Mouse (Mus musculus) intestine, embryonic 14.5 days (tissue): ENCODE data around the gene Gm3854. TPM values are rescaled to one million over a fixed set of nuclear protein-coding genes. Genes with fewer than 3 reads are reported as not detected.
A peak's percentile ranks its signal among the peaks of the same experiment; 100 is the strongest.
"Not testable (repeated sequence)": the region's sequence is repeated elsewhere in the genome, so short reads cannot be mapped to it uniquely, and the experiment has no call there.

Experiments used
- ATAC-seq: fragments of 200-750 bp; cut with Nextera tagmentation; replicated peaks from 2 replicates; pipeline ENCODE4 v1.8.0; 2017; ENCODE audit warnings: low read depth, moderate number of reproducible peaks, moderate TSS enrichment, moderate library complexity; ENCODE audit not compliant: low FRiP score, low TSS enrichment
- DNase-seq: peaks from one replicate; pipeline ENCODE4 v3.0.0-alpha.2; 2018; ENCODE audit warnings: low spot score
- H3K27ac ChIP-seq: fragments of 300-500 bp; sonication (generic); 2 replicates; pipeline ENCODE4 v1.5.1; 2014; ENCODE audit warnings: low read depth, mild to moderate bottlenecking, control low read depth
- H3K27me3 ChIP-seq: fragments of 300-500 bp; sonication (generic); replicated peaks from 2 replicates; pipeline ENCODE4 v1.6.1; 2014; ENCODE audit warnings: low read length, control low read depth; ENCODE audit not compliant: control insufficient read depth, insufficient read depth
- H3K36me3 ChIP-seq: fragments of 300-500 bp; sonication (generic); 2 replicates; pipeline ENCODE4 v1.6.1; 2014; ENCODE audit warnings: low read length, control low read depth; ENCODE audit not compliant: control insufficient read depth, insufficient read depth
- H3K4me1 ChIP-seq: fragments of 300-500 bp; sonication (generic); replicated peaks from 2 replicates; pipeline ENCODE4 v1.6.1; 2014; ENCODE audit warnings: low read length, control low read depth, mixed read lengths; ENCODE audit not compliant: control insufficient read depth, insufficient read depth
- H3K4me2 ChIP-seq: fragments of 300-500 bp; sonication (generic); 2 replicates; pipeline ENCODE4 v1.6.1; 2014; ENCODE audit warnings: low read length
- H3K4me3 ChIP-seq: fragments of 300-500 bp; sonication (generic); 2 replicates; pipeline ENCODE4 v1.5.1; 2014; ENCODE audit warnings: low read depth, low read length, control low read depth, mixed read lengths
- H3K9ac ChIP-seq: fragments of 300-500 bp; sonication (generic); 2 replicates; pipeline ENCODE4 v1.6.1; 2014; ENCODE audit warnings: mild to moderate bottlenecking, low read length
- H3K9me3 ChIP-seq: fragments of 300-500 bp; sonication (generic); 2 replicates; pipeline ENCODE4 v1.6.1; 2016; ENCODE audit warnings: low read length, control low read depth; ENCODE audit not compliant: control insufficient read depth
- WGBS: fragments of 180-500 bp; shearing (Covaris S2); extraction: QIAGEN DNeasy Blood & Tissue Kit; methylation state at CpG from one replicate; pipeline ENCODE4 v1.1.7; 2014; 5-methylcytosine and 5-hydroxymethylcytosine counted together
- polyA plus RNA-seq: library from polyadenylated mRNA; unstranded; fragments of >200 nt; fragmentation: Nextera tagmentation; extraction: Ambion mirVana; gene quantifications from 2 replicates; pipeline ENCODE4 v1.2.1, GENCODE M21; 2014

The Gm3854 gene
- 1.5 and 2.1 TPM in 2 replicates for polyA plus RNA-seq

DNA sequence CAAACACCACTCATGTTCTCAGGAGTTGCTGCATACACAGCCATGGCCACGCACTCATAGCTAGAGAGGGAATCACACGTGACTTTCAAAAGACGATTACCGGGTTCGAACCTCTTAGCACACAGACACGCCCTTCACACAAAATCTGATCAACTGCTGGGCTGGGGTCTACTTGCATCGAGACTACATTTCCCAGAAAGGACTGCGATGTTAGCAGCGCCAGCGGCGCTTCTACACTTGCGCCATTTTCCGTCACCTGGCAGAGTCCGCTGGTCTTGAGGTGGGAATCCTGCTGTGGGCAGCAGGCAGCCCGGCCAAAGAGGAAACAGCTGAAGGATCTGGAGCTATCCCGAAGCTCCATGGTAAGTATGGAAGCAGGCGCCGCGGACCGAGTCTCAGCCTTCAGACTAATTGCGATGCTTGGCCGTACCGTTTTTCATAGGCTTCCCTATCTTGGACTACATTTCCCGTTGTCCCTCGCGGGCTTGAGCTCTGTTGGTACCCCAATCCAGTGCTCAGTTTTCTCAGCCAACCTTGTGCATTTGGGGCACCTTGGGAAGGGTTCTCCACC is at the start of gene Gm3854:
Gene Gm3854, plus strand, starts transcription at position 259 of the 571 bp plus-strand sequence.
- peak within 1 kb of the TSS; percentile 48 for H3K9ac ChIP-seq
- no peaks in the 10 kb centered on the region for H3K27me3 ChIP-seq
- no peaks in the 10 kb centered on the region for H3K36me3 ChIP-seq
- peak within 1 kb of the TSS; percentile 57 for H3K4me2 ChIP-seq
- H3K4me1 ChIP-seq = peaks cover 3% of the 10 kb centered on the region; the same call in 1 of the 2 replicates
- no peak within 1 kb of the TSS for H3K27ac ChIP-seq
- peak within 1 kb of the TSS; percentile 65 for H3K4me3 ChIP-seq
- WGBS = 2% methylated on average over 26 of the region's 26 CpGs
- no peaks in the 10 kb centered on the region for H3K9me3 ChIP-seq
- peak; percentile 87 for DNase-seq
- peak; percentile 91 for ATAC-seq

GRCm38 (mm10) chr7:6300796-6301195 is 42.8 kb upstream of the Gm3854 start:
- H3K27ac ChIP-seq, H3K4me3 ChIP-seq: not testable (repeated sequence)
- 73% methylated on average over 11 of the region's 11 CpGs for WGBS

DNA sequence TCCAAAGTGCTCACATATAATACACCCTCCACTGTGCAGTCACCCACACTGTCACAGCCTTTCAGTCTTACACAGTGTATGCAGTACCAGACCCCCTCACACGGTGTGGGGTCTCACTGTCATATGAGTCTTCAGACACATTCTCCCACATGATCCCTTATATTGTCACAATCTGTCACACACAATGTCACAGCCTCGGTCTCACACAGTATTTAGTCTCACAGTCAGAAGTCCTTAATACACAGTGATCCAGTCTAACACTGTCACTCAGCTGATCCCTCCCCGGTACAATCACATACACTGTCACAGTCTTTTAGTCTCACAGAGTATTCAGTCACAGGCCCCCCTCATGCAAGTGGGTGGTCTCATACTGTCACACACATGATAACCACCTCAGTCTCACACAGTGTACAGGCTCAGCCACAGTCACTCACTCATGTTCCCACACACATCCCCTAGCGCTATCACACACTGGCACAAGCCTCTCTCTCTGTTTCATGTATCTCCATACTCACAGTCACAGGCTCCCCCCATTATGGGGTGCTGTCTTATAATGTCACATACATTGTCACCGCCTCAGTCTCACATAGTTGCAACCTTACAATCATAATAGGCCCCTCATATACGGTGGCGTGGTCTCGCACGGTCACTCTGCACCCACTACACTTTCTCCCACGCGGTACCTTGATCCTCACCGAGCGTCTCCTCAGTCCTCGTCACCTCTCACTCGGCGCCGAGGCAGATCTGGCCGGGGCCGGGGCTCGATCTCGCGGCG is 12.9 kb upstream of the Gm3854 start:
- no peak for DNase-seq
- Histone ChIP-seq H3K9me3 (no peaks in the 10 kb centered on the region), H3K4me2 (peak overlapping the region; percentile 80), H3K27me3 (no peaks in the 10 kb centered on the region), H3K27ac (peak overlapping the region; percentile 77), H3K9ac (peak overlapping the region; percentile 78), H3K36me3 (peaks cover 6% of the 10 kb centered on the region; the same call in 1 of the 2 replicates), H3K4me3 (peak overlapping the region; percentile 64), H3K4me1 (0 out of 2 replicates have a peak, but pooled peaks cover 3% of the 10 kb centered on the region)
- 18% methylated on average over 23 of the region's 23 CpGs for WGBS
- peak; percentile 76 for ATAC-seq

More at GRCm38 (mm10) chr7:6300796-6301195, 42.8 kb upstream of the Gm3854 start:
- H3K9ac ChIP-seq, DNase-seq, H3K4me2 ChIP-seq, H3K4me1 ChIP-seq, H3K27me3 ChIP-seq, ATAC-seq, H3K9me3 ChIP-seq: not testable (repeated sequence)
- H3K36me3 ChIP-seq = peaks cover 24% of the 10 kb centered on the region; the same call in 1 of the 2 replicates

GRCm38 (mm10) chr7:6331233-6331956 is 12.2 kb upstream of the Gm3854 start, which contains the start of gene Zfp583:
Zfp583 (minus strand) TSS chr7:6331285.
- Histone ChIP-seq H3K9me3 (no peaks in the 10 kb centered on the region), H3K4me2 (peak within 1 kb of the TSS; percentile 80), H3K36me3 (peaks cover 6% of the 10 kb centered on the region; the same call in 1 of the 2 replicates), H3K27me3 (no peaks in the 10 kb centered on the region), H3K9ac (peak within 1 kb of the TSS; percentile 78), H3K27ac (peak within 1 kb of the TSS; percentile 77), H3K4me1 (0 out of 2 replicates have a peak, but pooled peaks cover 3% of the 10 kb centered on the region), H3K4me3 (peak within 1 kb of the TSS; percentile 64)
- ATAC-seq = peak; percentile 94
- WGBS = 6% methylated on average over 29 of the region's 31 CpGs
- peak; percentile 85 for DNase-seq

GRCm38 (mm10) chr7:6339865-6340264 is 3.7 kb upstream of the Gm3854 start:
- Histone ChIP-seq H3K27me3 (no peaks in the 10 kb centered on the region), H3K27ac (no peak overlapping the region), H3K4me3 (no peak overlapping the region), H3K9me3 (no peaks in the 10 kb centered on the region), H3K36me3 (no peaks in the 10 kb centered on the region), H3K9ac (no peak overlapping the region), H3K4me2 (no peak overlapping the region), H3K4me1 (peaks cover 3% of the 10 kb centered on the region; the same call in 1 of the 2 replicates)
- WGBS = 79% methylated on average over 5 of the region's 5 CpGs
- no peak for ATAC-seq
- no peak for DNase-seq

GRCm38 (mm10) chr7:6344124-6344523 is 565 bp downstream of the Gm3854 start:
- peak overlapping the region; percentile 57 for H3K4me2 ChIP-seq
- 30% methylated on average over 10 of the region's 10 CpGs for WGBS
- H3K4me3 ChIP-seq = peak overlapping the region; percentile 65
- H3K9ac ChIP-seq = peak overlapping the region; percentile 48
- no peak; the same call in 1 of the 2 replicates for ATAC-seq
- no peaks in the 10 kb centered on the region for H3K27me3 ChIP-seq
- H3K9me3 ChIP-seq = no peaks in the 10 kb centered on the region
- H3K4me1 ChIP-seq = peaks cover 3% of the 10 kb centered on the region; the same call in 1 of the 2 replicates
- no peak for DNase-seq
- H3K36me3 ChIP-seq = no peaks in the 10 kb centered on the region
- no peak overlapping the region for H3K27ac ChIP-seq

DNA sequence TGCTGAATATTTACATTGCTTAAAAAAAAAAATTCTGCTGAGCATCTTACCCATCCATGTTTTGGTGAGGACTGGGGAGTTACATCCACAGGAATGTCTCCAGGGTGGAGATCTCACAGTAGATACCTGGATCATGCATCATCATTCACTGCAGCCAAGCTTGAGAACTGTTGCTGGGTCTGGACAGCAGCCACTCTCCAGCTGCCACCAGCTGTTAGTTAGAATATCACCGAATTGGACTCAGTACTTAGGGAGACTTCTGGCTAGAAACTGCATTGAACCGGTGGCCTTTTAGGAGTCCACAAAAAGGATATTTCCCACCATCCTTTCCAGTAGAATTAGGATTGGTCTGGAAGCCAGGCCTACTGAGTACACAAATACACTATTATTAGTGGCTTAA is 14.6 kb downstream of the Gm3854 start:
- Histone ChIP-seq H3K4me2 (no peak overlapping the region), H3K36me3 (peaks cover 11% of the 10 kb centered on the region), H3K4me1 (no peaks in the 10 kb centered on the region), H3K9me3 (no peaks in the 10 kb centered on the region), H3K27ac (no peak overlapping the region), H3K4me3 (no peak overlapping the region), H3K27me3 (no peaks in the 10 kb centered on the region), H3K9ac (no peak overlapping the region)
- ATAC-seq = no peak
- 59% methylated on average over 2 of the region's 2 CpGs for WGBS
- no peak for DNase-seq

GRCm38 (mm10) chr7:6358937-6359590 is 15.5 kb downstream of the Gm3854 start:
- H3K4me2 ChIP-seq = no peak overlapping the region
- H3K4me3 ChIP-seq = no peak overlapping the region
- H3K9ac ChIP-seq = no peak overlapping the region
- ATAC-seq (no peak), DNase-seq (peak; percentile 59)
- H3K27ac ChIP-seq = no peak overlapping the region
- no peaks in the 10 kb centered on the region for H3K9me3 ChIP-seq
- 55% methylated on average over 10 of the region's 10 CpGs for WGBS
- H3K36me3 ChIP-seq = peaks cover 2% of the 10 kb centered on the region; the same call in 1 of the 2 replicates
- H3K27me3 ChIP-seq = no peaks in the 10 kb centered on the region
- H3K4me1 ChIP-seq = peaks cover 4% of the 10 kb centered on the region; the same call in 1 of the 2 replicates
